Comparison of ENCODE assay signal across 12 mouse cellular contexts in genomic region chr2:164032973-164033372, GRCm38 (mm10). TPM values are rescaled to one million over a fixed set of nuclear protein-coding genes. Genes with fewer than 3 reads are reported as not detected.
"Had no signal": no experiment of that assay in that cellular context is flagged by ENCODE, and none has a peak within 500 bp of the region (broad histone marks: within the 10 kb centered on the region; RNA-seq: fewer than 3 reads in every experiment).

No protein-coding gene starts in this region.

- H3K9ac ChIP-seq: limb, embryonic 12.5 days; lung, embryonic 15.5 days had no signal

- ATAC-seq: midbrain, embryonic 16.5 days had no signal

- H3K9me3 ChIP-seq: lung, embryonic 15.5 days had no signal

- DNase-seq: kidney, adult 18-20 months; kidney, postnatal 25 days; lung, postnatal 14 days; right cerebral cortex, postnatal 25 days; thymus, postnatal 14 days had no signal

- H3K4me2 ChIP-seq: limb, embryonic 12.5 days; lung, embryonic 15.5 days; midbrain, embryonic 11.5 days had no signal

- H3K4me3 ChIP-seq: limb, embryonic 12.5 days; lung, embryonic 15.5 days; megakaryocyte, embryonic 14.5 days had no signal

- H3K27me3 ChIP-seq: limb, embryonic 12.5 days; lung, embryonic 15.5 days had no signal

- H3K4me1 ChIP-seq: lung, embryonic 15.5 days had no signal

- H3K36me3 ChIP-seq: limb, embryonic 12.5 days; lung, embryonic 15.5 days had no signal

- H3K27ac ChIP-seq: limb, embryonic 12.5 days; lung, embryonic 15.5 days; macrophage had no signal

RNA-seq across cellular contexts. Expression of gene Pabpc1l, which starts 7.7 kb away (rescaled TPM):
- polyA plus RNA-seq: liver, adult 2 months; macrophage had no signal
